Mouse (Mus musculus) bone marrow, adult 2 months (tissue): ENCODE data around the gene Esrp2. TPM values are rescaled to one million over a fixed set of nuclear protein-coding genes. Genes with fewer than 3 reads are reported as not detected.

Source experiments
- H3K27ac ChIP-seq: fragments of 200-500 bp; 2 replicates; pipeline ENCODE4 v1.5.1; 2012; ENCODE audit warnings: low read depth, mild to moderate bottlenecking, control low read depth, inconsistent platforms, low read length; ENCODE audit not compliant: control insufficient read depth, poor library complexity, insufficient read depth
- H3K4me1 ChIP-seq: fragments of 200-500 bp; 2 replicates; pipeline ENCODE4 v1.6.1; 2011; ENCODE audit warnings: low read length; ENCODE audit not compliant: control insufficient read depth, insufficient read depth
- H3K4me3 ChIP-seq: fragments of 200-500 bp; replicated peaks from 2 replicates; pipeline ENCODE3; 2011; ENCODE audit warnings: mild to moderate bottlenecking, low read depth, low read length, control low read depth; ENCODE audit not compliant: control insufficient read depth
- CTCF ChIP-seq: fragments of 200-500 bp; IDR thresholded peaks from 2 replicates; pipeline ENCODE4 v1.5.1; 2011; ENCODE audit warnings: low read length, control low read depth; ENCODE audit not compliant: control insufficient read depth, insufficient read depth
- POLR2A ChIP-seq: fragments of 200-500 bp; IDR thresholded peaks from 2 replicates; pipeline ENCODE4 v1.6.1; 2011; ENCODE audit warnings: low read depth, mild to moderate bottlenecking, control low read depth, low read length, borderline replicate concordance; ENCODE audit not compliant: control insufficient read depth
- WGBS: fragments of 180-500 bp; shearing (Covaris S2); methylation state at CpG from one replicate; pipeline ENCODE4 v1.1.7; 2018; 5-methylcytosine and 5-hydroxymethylcytosine counted together
- polyA plus RNA-seq: library from polyadenylated mRNA; stranded (reverse); fragments of >200 nt; gene quantifications from 2 replicates; pipeline ENCODE4 v1.2.4, GENCODE M21; 2011; ENCODE audit warnings: low replicate concordance; ENCODE audit not compliant: missing spikeins, insufficient read depth, insufficient read length

Gene Esrp2
- polyA plus RNA-seq, 1 experiment: not detected

DNA sequence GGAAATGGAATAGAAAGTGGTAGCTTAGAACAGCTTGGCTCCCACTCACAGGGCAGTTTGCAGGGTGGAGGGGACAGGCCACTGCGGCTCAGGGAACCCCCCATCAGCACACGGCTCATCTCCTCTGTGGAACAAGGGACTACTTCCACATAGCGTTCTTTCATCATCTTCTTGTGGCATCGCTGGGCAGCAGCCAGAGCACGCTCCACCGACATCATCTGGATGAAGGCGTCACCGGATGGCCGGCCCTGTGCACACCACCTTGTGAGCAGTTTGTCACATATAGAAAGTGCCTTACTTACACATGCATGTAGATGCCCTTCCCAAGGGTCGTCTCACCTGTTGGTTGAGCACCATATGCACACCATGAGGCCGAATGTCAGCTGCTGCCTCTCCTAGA, 4.4 kb downstream of the Esrp2 start:
- WGBS: 70% methylated on average over 11 of the region's 11 CpGs

GRCm38 (mm10) chr8:106131488-106132222, 5.1 kb downstream of the Esrp2 start:
- Histone ChIP-seq H3K4me1 (no peaks in the 10 kb centered on the region; the same call in 1 of the 2 replicates), H3K4me3 (no peak overlapping the region), H3K27ac (no peak overlapping the region)
- WGBS: 60% methylated on average over 7 of the region's 7 CpGs
- TF ChIP-seq CTCF (no peak), POLR2A (no peak)

More for the DNA sequence above, 4.4 kb downstream of the Esrp2 start:
- no peaks in the 10 kb centered on the region; the same call in 1 of the 2 replicates for H3K4me1 ChIP-seq
- no peak for TF ChIP-seq CTCF
- no peak for TF ChIP-seq POLR2A
- no peak overlapping the region for H3K27ac ChIP-seq
- no peak overlapping the region for H3K4me3 ChIP-seq

DNA sequence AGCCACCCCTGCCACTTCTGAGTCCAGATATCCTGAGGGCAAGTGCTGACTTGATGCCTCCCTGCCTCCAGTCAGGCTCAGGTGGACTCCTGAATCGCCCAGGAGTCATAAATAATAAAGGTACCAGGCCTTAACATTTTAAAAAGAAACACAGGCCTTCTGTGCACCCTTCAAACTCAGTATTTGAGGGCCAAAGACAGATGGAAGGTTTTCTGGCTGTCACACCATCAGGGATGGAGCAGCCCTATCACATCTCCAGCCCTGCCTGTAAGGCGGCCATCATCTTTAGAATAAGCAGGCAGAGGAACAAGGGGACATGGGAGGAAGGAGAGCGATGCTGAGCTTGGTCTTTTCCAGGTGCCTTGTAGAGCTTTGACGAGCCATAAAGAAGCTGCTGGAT, 5.8 kb downstream of the Esrp2 start:
- Histone ChIP-seq H3K27ac (no peak overlapping the region), H3K4me3 (no peak overlapping the region), H3K4me1 (no peaks in the 10 kb centered on the region; the same call in 1 of the 2 replicates)
- no peak for TF ChIP-seq CTCF
- TF ChIP-seq POLR2A: no peak
- 83% methylated on average over 4 of the region's 4 CpGs for WGBS

- Histone ChIP-seq H3K4me1 (no peaks in the 10 kb centered on the region), H3K4me3 (no peak overlapping the region), H3K27ac (no peak overlapping the region)
- WGBS: 61% methylated on average over 2 of the region's 2 CpGs
- TF ChIP-seq POLR2A: no peak
- TF ChIP-seq CTCF: no peak
Observed at GRCm38 (mm10) chr8:106130505-106130904, 6.3 kb downstream of the Esrp2 start.

DNA sequence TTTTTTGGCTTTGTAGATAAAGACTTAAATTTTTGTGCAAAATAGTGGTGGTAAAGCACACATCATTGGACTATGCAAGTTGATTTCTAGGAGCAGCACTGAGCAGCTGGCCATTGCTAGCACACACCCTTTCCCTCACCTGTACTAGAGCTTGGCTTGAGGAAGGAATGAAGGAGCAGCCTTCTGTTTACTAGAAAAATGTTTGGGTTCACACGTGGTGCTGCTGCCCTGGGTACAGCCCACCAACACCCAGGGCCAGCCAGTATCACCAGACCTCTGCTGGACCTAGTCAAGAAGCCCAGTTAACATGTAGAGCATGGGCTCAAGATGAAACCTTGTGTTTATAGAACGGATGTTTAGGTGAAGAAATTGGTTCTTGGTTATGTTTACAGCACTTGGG, 6.8 kb downstream of the Esrp2 start:
- no peak overlapping the region for H3K27ac ChIP-seq

GRCm38 (mm10) chr8:106129232-106129930, 7.4 kb downstream of the Esrp2 start:
- H3K27ac ChIP-seq: no peak overlapping the region
- no peaks in the 10 kb centered on the region for H3K4me1 ChIP-seq
- H3K4me3 ChIP-seq: no peak overlapping the region
- TF ChIP-seq POLR2A: no peak
- no peak for TF ChIP-seq CTCF

More for the DNA sequence above, 6.8 kb downstream of the Esrp2 start:
- TF ChIP-seq CTCF: no peak
- TF ChIP-seq POLR2A: no peak
- no peaks in the 10 kb centered on the region for H3K4me1 ChIP-seq
- H3K4me3 ChIP-seq: no peak overlapping the region
- WGBS: 86% methylated on average over 2 of the region's 2 CpGs

GRCm38 (mm10) chr8:106127882-106128410, 8.8 kb downstream of the Esrp2 start:
- no peaks in the 10 kb centered on the region for H3K4me1 ChIP-seq
- H3K4me3 ChIP-seq: no peak overlapping the region
- no peak for TF ChIP-seq CTCF
- no peak for TF ChIP-seq POLR2A
- H3K27ac ChIP-seq: no peak overlapping the region
- WGBS: 80% methylated on average over 10 of the region's 10 CpGs

GRCm38 (mm10) chr8:106127054-106127453, 9.7 kb downstream of the Esrp2 start:
- no peaks in the 10 kb centered on the region for H3K4me1 ChIP-seq
- H3K27ac ChIP-seq: no peak overlapping the region
- TF ChIP-seq CTCF (no peak), POLR2A (no peak)
- no peak overlapping the region for H3K4me3 ChIP-seq
- WGBS: 75% methylated on average over 3 of the region's 3 CpGs

DNA sequence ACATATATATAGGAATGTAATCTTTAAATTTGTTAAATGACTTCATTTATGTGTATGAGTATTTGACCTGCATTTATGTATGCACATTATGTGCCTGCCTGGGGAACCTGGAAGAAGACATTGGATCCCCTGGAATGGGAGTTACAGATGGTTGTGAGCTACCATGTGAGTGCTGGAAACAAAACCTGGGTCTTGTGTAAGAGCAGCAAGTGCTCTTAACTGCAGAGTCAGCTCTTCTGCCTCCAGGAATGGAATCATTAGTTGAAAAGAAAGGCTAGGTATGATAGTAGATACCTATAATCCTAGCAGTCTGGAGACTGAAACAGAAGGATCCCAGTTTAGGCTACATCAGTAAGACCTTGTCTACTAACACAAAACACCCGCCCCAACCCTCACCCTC, 10.7 kb downstream of the Esrp2 start:
- WGBS: 88% methylated on average over 1 of the region's 1 CpGs
- Histone ChIP-seq H3K27ac (no peak overlapping the region), H3K4me1 (no peaks in the 10 kb centered on the region), H3K4me3 (no peak overlapping the region)
- no peak for TF ChIP-seq CTCF
- TF ChIP-seq POLR2A: no peak
